Mouse (Mus musculus): ENCODE data around the gene Zfp451. TPM values are rescaled to one million over a fixed set of nuclear protein-coding genes. Genes with fewer than 3 reads are reported as not detected.
A peak's percentile ranks its signal among the peaks of the same experiment; 100 is the strongest.

The Zfp451 gene
- total RNA-seq (2012; rRNA removed) (15.8 and 17.9 TPM in 2 replicates), polyA plus RNA-seq (2012; ENCODE audit: insufficient read depth in 1 of 2, insufficient read length in 2 of 2, low read depth in 1 of 2, low replicate concordance in 2 of 2, missing spikeins in 1 of 2) (100 to 1,000 TPM in 1 of 2 experiments, 10 to 100 TPM in 1; 20.6 to 281 TPM)

DNA sequence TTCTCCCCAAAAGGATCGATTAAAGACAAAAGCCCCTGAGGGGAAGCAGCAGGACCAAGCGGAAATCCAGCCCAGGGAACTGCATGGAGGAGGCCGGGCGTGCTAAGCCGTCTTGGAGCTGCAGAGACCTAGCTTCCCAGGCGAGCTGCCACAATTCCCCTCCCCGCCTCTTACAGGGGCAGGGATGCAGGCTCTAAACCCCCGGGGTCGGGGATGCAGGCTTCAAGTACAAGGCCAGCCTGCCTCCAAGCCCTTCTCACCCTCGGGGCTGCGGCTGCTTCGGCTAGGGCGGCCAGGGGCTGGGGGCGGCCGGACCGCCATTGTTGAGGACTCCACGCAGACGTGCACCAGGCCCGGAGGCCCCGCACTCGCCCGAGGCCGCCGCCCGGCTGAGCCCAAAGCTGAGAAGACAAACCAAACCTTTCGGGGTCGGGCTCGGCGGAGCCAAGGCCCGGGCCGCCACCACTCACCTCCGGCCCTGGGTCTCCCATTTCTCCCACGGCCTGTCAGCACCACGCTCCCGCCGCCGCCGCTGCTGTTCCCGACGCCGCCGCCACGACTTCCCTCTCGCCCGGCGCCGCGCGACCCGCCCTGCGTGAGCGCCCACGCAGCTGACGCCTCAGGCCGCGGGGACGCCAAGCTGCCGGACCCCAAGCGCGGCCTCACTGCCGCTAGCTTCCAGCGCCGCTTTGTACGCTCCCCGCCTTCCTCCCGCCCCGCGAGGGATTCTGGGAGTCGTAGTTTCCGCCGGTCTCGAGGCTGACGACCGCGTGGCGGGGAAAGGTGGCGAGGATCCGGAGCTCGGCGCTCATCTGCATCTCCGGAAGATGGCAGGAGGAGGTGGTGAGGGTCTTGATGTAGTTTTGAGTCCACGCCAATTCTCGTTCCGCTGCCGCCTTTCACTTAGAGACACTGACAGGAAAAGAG lies at the start of gene Zfp451:
TSS of gene Zfp451 (minus strand) at position 728 of the 927 bp plus-strand sequence.
- DNase-seq (ENCODE audit: low read depth, low spot score) = peak; percentile 91
- TF ChIP-seq GATA1 (IDR thresholded peaks at IDR 0.05; ENCODE audit: low read depth, low read length) = no peak
- no peak for TF ChIP-seq ETS1 (IDR thresholded peaks at IDR 0.05; ENCODE audit: low read depth, low read length)
- 0 out of 2 replicates have a peak, but pooled peaks have one; percentile 58 for TF ChIP-seq UBTF (IDR thresholded peaks at IDR 0.05; ENCODE audit: borderline replicate concordance, insufficient read depth, low read depth, low read length)
- TF ChIP-seq CHD1 (IDR thresholded peaks at IDR 0.05; ENCODE audit: low read depth, low read length) = no peak
- TF ChIP-seq KAT2A (conservative IDR thresholded peaks at IDR 0.05; ENCODE audit: low read depth, low read length) = peak; percentile 71; the same call in 1 of the 2 replicates
- no peak for TF ChIP-seq GABPA (IDR thresholded peaks at IDR 0.05; ENCODE audit: low read depth, low read length)
- peak; percentile 97 for TF ChIP-seq MYC (IDR thresholded peaks at IDR 0.05; ENCODE audit: low read depth, low read length)
- TF ChIP-seq MAX (IDR thresholded peaks at IDR 0.05; ENCODE audit: low read length) = peak; percentile 94
- TF ChIP-seq TCF12 (IDR thresholded peaks at IDR 0.05; ENCODE audit: low read depth, low read length) = no peak; the same call in 1 of the 2 replicates
- peak; percentile 58 for TF ChIP-seq NELFE (IDR thresholded peaks at IDR 0.05; ENCODE audit: low read depth, low read length)
- TF ChIP-seq POLR2AphosphoS2 (IDR thresholded peaks at IDR 0.05; ENCODE audit: low read length) = peak; percentile 32; the same call in 1 of the 2 replicates
- TF ChIP-seq CTCF (IDR thresholded peaks at IDR 0.05 in 2 of 3, conservative IDR thresholded peaks at IDR 0.05 in 1 of 3; ENCODE audit: control insufficient read depth in 1 of 3, insufficient read depth in 1 of 3, low read depth in 2 of 3, low read length in 3 of 3, poor library complexity in 1 of 3, severe bottlenecking in 1 of 3) = no peak
- no peak for TF ChIP-seq ZNF384 (IDR thresholded peaks at IDR 0.05; ENCODE audit: low read depth, low read length)
- no peak for TF ChIP-seq MAFK (IDR thresholded peaks at IDR 0.05; ENCODE audit: borderline replicate concordance, low read depth, low read length)
- TF ChIP-seq USF1 (IDR thresholded peaks at IDR 0.05; ENCODE audit: low read depth, low read length) = no peak
- TF ChIP-seq SMC3 (IDR thresholded peaks at IDR 0.05; ENCODE audit: low read depth, low read length) = no peak
- no peak for TF ChIP-seq EP300 (IDR thresholded peaks at IDR 0.05; ENCODE audit: low read depth in 1 of 2, low read length in 2 of 2)
- TF ChIP-seq ELF1 (IDR thresholded peaks at IDR 0.05; ENCODE audit: low read depth, low read length) = peak; percentile 74
- no peak for TF ChIP-seq BHLHE40 (IDR thresholded peaks at IDR 0.05; ENCODE audit: borderline replicate concordance, low read depth, low read length)
- peak; percentile 97 for TF ChIP-seq HCFC1 (IDR thresholded peaks at IDR 0.05; ENCODE audit: low read depth, low read length)
- no peak for TF ChIP-seq MYB (IDR thresholded peaks at IDR 0.05; ENCODE audit: low read depth, low read length)
- TF ChIP-seq ZMIZ1 (IDR thresholded peaks at IDR 0.05; ENCODE audit: low read depth, low read length) = no peak
- TF ChIP-seq CHD2 (IDR thresholded peaks at IDR 0.05; ENCODE audit: low read length) = no peak
- no peak for TF ChIP-seq USF2 (IDR thresholded peaks at IDR 0.05; ENCODE audit: borderline replicate concordance in 1 of 2, insufficient read depth in 1 of 2, low read depth in 1 of 2, low read length in 2 of 2)
- no peak for TF ChIP-seq RAD21 (IDR thresholded peaks at IDR 0.05; ENCODE audit: low read depth, low read length)
- TF ChIP-seq SIN3A (IDR thresholded peaks at IDR 0.05; ENCODE audit: low read length) = peak; percentile 78
- TF ChIP-seq ZC3H11A (IDR thresholded peaks at IDR 0.05; ENCODE audit: low read depth, low read length) = no peak
- peak; percentile 79 for TF ChIP-seq MXI1 (IDR thresholded peaks at IDR 0.05; ENCODE audit: low read depth, low read length)
- peak; percentile 56; the same call in 1 of the 2 replicates for TF ChIP-seq E2F4 (IDR thresholded peaks at IDR 0.05; ENCODE audit: borderline replicate concordance, low read depth, low read length)
- peak; percentile 81 to 92 for TF ChIP-seq POLR2A (IDR thresholded peaks at IDR 0.05; ENCODE audit: control insufficient read depth in 1 of 2, insufficient read depth in 1 of 2, low read depth in 1 of 2, low read length in 2 of 2, poor library complexity in 1 of 2)
- no peak; the same call in 1 of the 2 replicates for TF ChIP-seq MAZ (IDR thresholded peaks at IDR 0.05; ENCODE audit: low read depth, low read length)
- no peak for TF ChIP-seq ZKSCAN1 (IDR thresholded peaks at IDR 0.05; ENCODE audit: low read depth, low read length)
- peak; percentile 36; the same call in 1 of the 2 replicates for TF ChIP-seq NRF1 (IDR thresholded peaks at IDR 0.05; ENCODE audit: insufficient read depth, low read depth, low read length, poor library complexity, severe bottlenecking)
- no peak for TF ChIP-seq RCOR1 (IDR thresholded peaks at IDR 0.05; ENCODE audit: low read depth, low read length)
- no peak for TF ChIP-seq TAL1 (IDR thresholded peaks at IDR 0.05; ENCODE audit: low read length)

More for the DNA sequence above, at the start of gene Zfp451:
- Histone ChIP-seq H3K79me2 (ENCODE audit: control insufficient read depth, insufficient read depth, low read length, poor library complexity) (peaks cover 33% of the 10 kb centered on the region), H3K4me1 (ENCODE audit: control insufficient read depth in 1 of 2, insufficient read depth in 2 of 2, low read length in 2 of 2) (peaks cover 0 to 13% of the 10 kb centered on the region in 2 experiments; a peak in 2 of 4 replicates), H3K9ac (ENCODE audit: control insufficient read depth, low read depth, low read length, poor library complexity, severe bottlenecking) (peak within 1 kb of the TSS; percentile 97), H3K4me3 (ENCODE audit: control insufficient read depth in 1 of 2, insufficient read depth in 1 of 2, low read depth in 2 of 2, low read length in 2 of 2) (peak within 1 kb of the TSS; percentile 81 to 94), H3K27ac (ENCODE audit: control insufficient read depth, low read depth, low read length) (peak within 1 kb of the TSS; percentile 47), H3K9me3 (replicated peaks; ENCODE audit: insufficient read depth, low read length) (no peaks in the 10 kb centered on the region), H3K27me3 (ENCODE audit: control insufficient read depth in 1 of 2, insufficient read depth in 2 of 2, low read length in 2 of 2) (no peaks in the 10 kb centered on the region), H3K36me3 (ENCODE audit: control insufficient read depth in 1 of 2, insufficient read depth in 2 of 2, low read length in 2 of 2) (peaks cover 11 to 24% of the 10 kb centered on the region in 2 experiments)
